Mouse (Mus musculus) kidney, adult 2 months (tissue): ENCODE measurements around the gene Gng12. TPM values are rescaled to one million over a fixed set of nuclear protein-coding genes. Genes with fewer than 3 reads are reported as not detected.

Experiments used
- DNase-seq: peaks from one replicate; pipeline ENCODE4 v3.0.0; 2021
- H3K27ac ChIP-seq: fragments of 200-500 bp; 2 replicates; pipeline ENCODE4 v1.5.1; 2012; ENCODE audit warnings: low read depth, low read length, control low read depth, inconsistent platforms; ENCODE audit not compliant: insufficient read depth
- H3K27me3 ChIP-seq: fragments of 200-500 bp; replicated peaks from 2 replicates; pipeline ENCODE4 v1.6.1; 2012; ENCODE audit warnings: mild to moderate bottlenecking, moderate library complexity, low read length, inconsistent platforms; ENCODE audit not compliant: control insufficient read depth, insufficient read depth
- H3K36me3 ChIP-seq: fragments of 200-500 bp; 2 replicates; pipeline ENCODE4 v1.6.1; 2012; ENCODE audit warnings: mild to moderate bottlenecking, moderate library complexity, low read length, inconsistent platforms; ENCODE audit not compliant: control insufficient read depth, insufficient read depth
- H3K4me1 ChIP-seq: fragments of 200-500 bp; 2 replicates; pipeline ENCODE4 v1.6.1; 2011; ENCODE audit warnings: low read length; ENCODE audit not compliant: control insufficient read depth, insufficient read depth
- H3K4me3 ChIP-seq: fragments of 200-500 bp; 2 replicates; pipeline ENCODE4 v1.5.1; 2011; ENCODE audit warnings: mild to moderate bottlenecking, low read depth, low read length, control low read depth; ENCODE audit not compliant: insufficient read depth
- CTCF ChIP-seq: fragments of 200-500 bp; conservative IDR thresholded peaks from 2 replicates; pipeline ENCODE4 v1.5.1; 2011; ENCODE audit warnings: low read depth, mild to moderate bottlenecking, control low read depth, low read length, moderate library complexity, mixed read lengths; ENCODE audit not compliant: insufficient read depth, insufficient read length
- POLR2A ChIP-seq: fragments of 200-500 bp; IDR thresholded peaks from one replicate; pipeline ENCODE4 v1.6.1; 2011; ENCODE audit warnings: low read depth, low read length, control low read depth
- WGBS: fragments of 180-500 bp; shearing (Covaris S2); methylation state at CpG from one replicate; pipeline ENCODE4 v1.1.7; 2018; 5-methylcytosine and 5-hydroxymethylcytosine counted together
- polyA plus RNA-seq: library from polyadenylated mRNA; depleted of rRNA; stranded (reverse); fragments of >200 nt; gene quantifications from 2 replicates; pipeline ENCODE4 v1.2.3, GENCODE M21; 2012

The Gng12 gene
- polyA plus RNA-seq, 1 experiment, result 102 TPM

GRCm38 (mm10) chr6:66984672-66985071 lies 88.5 kb downstream of the Gng12 start:
- whole genome bisulfite sequencing, result 78% methylated on average over 3 of the region's 3 CpGs
- no peaks in the 10 kb centered on the region for H3K36me3 ChIP-seq
- H3K4me3 ChIP-seq, result no peak overlapping the region
- no peak for DNase-seq
- no peaks in the 10 kb centered on the region for H3K27me3 ChIP-seq
- no peak overlapping the region for H3K27ac ChIP-seq
- H3K4me1 ChIP-seq, result peaks cover 39% of the 10 kb centered on the region
- TF ChIP-seq POLR2A (no peak), CTCF (no peak)

DNA sequence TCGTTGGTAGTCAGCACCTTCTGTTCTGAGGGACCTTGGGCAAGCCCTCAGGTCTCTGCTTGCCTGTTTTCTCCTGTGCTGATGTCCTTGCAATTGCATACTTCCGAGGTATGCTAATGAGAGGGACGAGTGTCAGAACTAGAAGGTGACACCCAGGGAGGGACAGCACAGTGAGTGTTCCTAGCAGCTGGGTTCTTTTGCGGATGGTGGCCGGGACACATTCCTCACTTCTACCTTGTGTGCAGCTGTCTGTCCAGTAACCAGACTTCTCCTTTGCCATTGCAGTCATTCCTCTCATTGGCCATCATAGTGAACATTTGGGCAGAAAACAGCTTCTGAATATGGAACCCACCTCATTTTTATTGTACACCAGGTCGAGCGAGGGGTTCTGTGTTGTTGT lies 89.3 kb downstream of the Gng12 start:
- no peaks in the 10 kb centered on the region for H3K27me3 ChIP-seq
- TF ChIP-seq POLR2A (no peak), CTCF (no peak)
- DNase-seq, result no peak
- no peak overlapping the region for H3K4me3 ChIP-seq
- H3K36me3 ChIP-seq, result no peaks in the 10 kb centered on the region
- H3K4me1 ChIP-seq, result peaks cover 36% of the 10 kb centered on the region
- no peak overlapping the region for H3K27ac ChIP-seq
- 58% methylated on average over 7 of the region's 7 CpGs for WGBS

DNA sequence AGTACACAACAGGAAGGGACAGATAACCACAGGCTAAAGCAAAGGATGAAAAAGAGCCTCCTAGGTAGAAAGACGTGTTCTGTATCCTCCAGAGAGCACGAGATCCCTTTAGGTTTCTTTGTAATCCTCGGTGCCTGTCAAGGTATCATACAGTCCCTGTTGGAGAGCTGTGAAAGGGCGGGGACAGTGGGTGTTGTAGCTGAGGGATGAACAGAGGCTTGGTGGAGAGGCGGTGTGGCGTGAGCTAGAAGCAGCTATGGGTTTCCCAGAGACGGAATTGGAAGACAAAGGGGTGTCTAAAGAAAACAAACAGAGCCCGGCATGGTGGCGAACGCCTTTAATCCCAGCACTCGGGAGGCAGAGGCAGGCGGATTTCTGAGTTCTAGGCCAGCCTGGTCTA lies 89.9 kb downstream of the Gng12 start:
- WGBS, result 96% methylated on average over 12 of the region's 12 CpGs
- DNase-seq, result no peak
- H3K4me1 ChIP-seq, result peaks cover 32% of the 10 kb centered on the region
- H3K27me3 ChIP-seq, result no peaks in the 10 kb centered on the region
- TF ChIP-seq CTCF, result no peak
- TF ChIP-seq POLR2A, result no peak
- H3K4me3 ChIP-seq, result no peak overlapping the region
- H3K27ac ChIP-seq, result no peak overlapping the region
- no peaks in the 10 kb centered on the region for H3K36me3 ChIP-seq

DNA sequence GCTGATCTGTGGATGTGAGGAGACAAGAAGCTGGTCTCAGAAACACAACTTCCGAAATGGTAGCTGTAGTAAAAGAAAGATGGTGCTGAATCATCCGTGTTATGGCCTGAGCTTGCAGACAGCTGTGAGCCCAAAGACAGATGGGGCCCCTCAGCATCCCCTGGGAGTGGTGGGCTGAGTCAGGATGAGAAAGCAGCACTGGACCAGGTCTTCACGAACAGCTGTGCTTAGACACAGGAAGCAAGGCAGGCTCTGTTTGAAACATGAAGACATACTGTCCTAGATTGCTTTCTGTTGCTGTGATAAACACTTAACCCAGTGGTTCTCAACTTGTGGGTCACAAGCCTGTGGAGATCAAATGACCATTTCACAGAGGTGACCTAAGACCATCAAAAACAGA lies 91.4 kb downstream of the Gng12 start:
- Histone ChIP-seq H3K4me1 (peaks cover 32% of the 10 kb centered on the region), H3K36me3 (no peaks in the 10 kb centered on the region), H3K27me3 (no peaks in the 10 kb centered on the region), H3K27ac (no peak overlapping the region; the same call in 1 of the 2 replicates), H3K4me3 (no peak overlapping the region)
- DNase-seq, result no peak
- 56% methylated on average over 3 of the region's 3 CpGs for WGBS
- TF ChIP-seq POLR2A (no peak), CTCF (no peak)

- no peak overlapping the region for H3K27ac ChIP-seq
- H3K36me3 ChIP-seq, result no peaks in the 10 kb centered on the region
- no peaks in the 10 kb centered on the region for H3K27me3 ChIP-seq
- DNase-seq, result no peak
- peaks cover 33% of the 10 kb centered on the region for H3K4me1 ChIP-seq
- H3K4me3 ChIP-seq, result no peak overlapping the region
- no peak for TF ChIP-seq CTCF
- no peak for TF ChIP-seq POLR2A
- WGBS, result 92% methylated on average over 9 of the region's 9 CpGs
These were observed 92.2 kb downstream of the Gng12 start for GRCm38 (mm10) chr6:66988363-66988762.

DNA sequence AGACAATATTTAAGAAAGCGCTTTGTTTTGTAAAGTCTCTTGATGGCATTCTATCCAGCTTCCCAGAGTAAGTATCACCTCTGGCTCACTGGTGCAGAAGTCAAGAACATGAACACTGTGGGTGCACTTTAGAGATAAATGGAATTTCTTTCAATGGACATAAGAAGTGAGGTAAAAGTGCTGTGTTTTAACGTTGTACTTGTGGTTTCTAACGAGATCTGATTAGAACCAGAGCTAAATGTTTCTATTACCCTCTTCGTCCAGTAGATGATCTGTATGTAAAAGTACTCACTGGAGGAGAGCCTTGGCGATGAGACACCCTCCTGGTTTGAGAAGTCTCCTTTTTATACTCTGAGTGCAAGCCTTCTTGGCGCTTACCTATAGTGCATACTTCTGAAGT lies 92.8 kb downstream of the Gng12 start:
- WGBS, result 88% methylated on average over 6 of the region's 6 CpGs
- no peaks in the 10 kb centered on the region for H3K27me3 ChIP-seq
- no peaks in the 10 kb centered on the region for H3K36me3 ChIP-seq
- no peak overlapping the region for H3K4me3 ChIP-seq
- H3K27ac ChIP-seq, result no peak overlapping the region
- peaks cover 29% of the 10 kb centered on the region for H3K4me1 ChIP-seq
- DNase-seq, result no peak
- no peak for TF ChIP-seq CTCF
- no peak for TF ChIP-seq POLR2A

DNA sequence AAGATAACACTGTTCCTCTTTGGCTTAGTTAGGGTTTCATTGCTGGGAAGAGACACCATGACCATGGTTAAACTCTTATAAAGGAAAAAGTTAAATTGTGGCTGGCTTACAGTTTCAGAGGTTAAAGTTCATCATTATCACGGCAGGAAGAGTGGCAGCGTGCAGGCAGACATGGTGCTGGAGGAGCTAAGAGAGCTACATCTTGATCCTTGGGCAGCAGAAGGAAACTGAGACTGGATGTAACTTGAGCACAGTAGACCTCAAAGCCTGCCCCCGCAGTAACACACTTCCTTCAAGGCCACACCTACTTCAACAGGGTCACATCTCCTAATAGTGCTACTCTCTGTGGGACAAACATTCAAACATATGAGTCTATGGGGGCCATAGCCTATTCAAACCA lies 93.3 kb downstream of the Gng12 start:
- no peak overlapping the region for H3K4me3 ChIP-seq
- TF ChIP-seq POLR2A (no peak), CTCF (no peak)
- H3K27me3 ChIP-seq, result no peaks in the 10 kb centered on the region
- WGBS, result 47% methylated on average over 3 of the region's 3 CpGs
- H3K27ac ChIP-seq, result no peak overlapping the region
- no peaks in the 10 kb centered on the region for H3K36me3 ChIP-seq
- peak; percentile 53 for DNase-seq
- peaks cover 28% of the 10 kb centered on the region for H3K4me1 ChIP-seq

GRCm38 (mm10) chr6:66992232-66992631 lies 96.0 kb downstream of the Gng12 start:
- TF ChIP-seq POLR2A, result no peak
- no peak for TF ChIP-seq CTCF
- no peaks in the 10 kb centered on the region for H3K36me3 ChIP-seq
- H3K4me3 ChIP-seq, result no peak overlapping the region
- H3K27ac ChIP-seq, result peak overlapping the region; percentile 55; the same call in 1 of the 2 replicates
- WGBS, result 50% methylated on average over 9 of the region's 9 CpGs
- H3K4me1 ChIP-seq, result peaks cover 29% of the 10 kb centered on the region
- peak; percentile 68 for DNase-seq
- no peaks in the 10 kb centered on the region for H3K27me3 ChIP-seq
